Mouse (Mus musculus): ENCODE measurements at regions not wholly inside any gene's neighbourhood (a gene's known extent, or its start where the extent isn't known, plus 50 kb on each side); places are given as distances from the start of the nearest gene placed in this dataset.

DNA sequence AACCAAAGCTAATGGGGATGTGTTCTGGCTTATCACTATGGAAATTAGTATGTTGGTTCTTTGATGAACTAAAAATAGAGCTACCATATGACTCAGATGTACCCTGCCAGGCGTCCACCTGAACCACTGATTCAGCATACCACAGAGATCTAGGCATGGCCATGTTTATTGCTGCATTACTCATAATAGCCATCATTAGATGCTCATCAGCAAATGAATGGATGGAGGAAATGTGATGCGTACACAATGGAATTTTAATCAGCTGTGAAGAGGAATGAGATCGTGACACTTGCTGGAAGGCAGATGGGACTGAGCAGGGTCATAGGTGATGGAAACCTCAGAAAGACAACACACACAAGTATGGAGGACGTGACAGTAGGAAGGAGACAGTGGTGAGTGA, 78.7 kb upstream of the Magi3 start:
- Histone ChIP-seq H3K4me3 (ENCODE audit: low read depth, low read length) (no peak overlapping the region), H3K27ac (ENCODE audit: low read depth, low read length) (no peak overlapping the region), H3K4me2 (replicated peaks; ENCODE audit: low read depth) (no peak overlapping the region), H3K4me1 (replicated peaks; ENCODE audit: control insufficient read depth, insufficient read depth, low read length) (no peaks in the 10 kb centered on the region), H3K9me3 (ENCODE audit: control insufficient read depth) (no peaks in the 10 kb centered on the region), H3K27me3 (replicated peaks; ENCODE audit: control insufficient read depth, insufficient read depth, low read length) (no peaks in the 10 kb centered on the region), H3K36me3 (ENCODE audit: control insufficient read depth, insufficient read depth) (no peaks in the 10 kb centered on the region), H3K9ac (ENCODE audit: low read depth, low read length) (no peak overlapping the region)
- TF ChIP-seq CTCF (IDR thresholded peaks at IDR 0.05; ENCODE audit: low read depth): no peak
- 52% methylated on average over 4 of the region's 4 CpGs for WGBS
- ATAC-seq: no peak

DNA sequence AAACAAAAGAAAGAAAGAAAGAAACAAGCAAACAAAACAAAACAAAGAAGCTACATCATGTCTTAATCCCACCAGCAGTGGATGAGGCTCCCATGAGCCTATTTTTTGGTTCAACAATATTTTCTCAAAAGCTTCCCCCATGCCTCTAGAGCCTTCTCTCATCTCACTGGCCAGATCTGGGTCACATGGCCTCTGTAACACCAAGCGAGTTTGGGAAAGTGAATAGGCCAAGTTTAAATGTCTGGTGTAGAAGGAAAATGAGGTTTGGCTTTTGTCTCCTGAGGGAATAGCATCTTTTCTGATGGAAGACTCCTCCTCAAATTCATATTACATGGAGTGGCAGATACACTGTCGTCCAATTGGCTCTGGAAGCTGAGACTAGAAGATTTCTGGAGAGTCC, 78.2 kb upstream of the Magi3 start:
- WGBS: 91% methylated on average over 2 of the region's 2 CpGs
- TF ChIP-seq CTCF (IDR thresholded peaks at IDR 0.05; ENCODE audit: low read depth): no peak
- Histone ChIP-seq H3K27me3 (replicated peaks; ENCODE audit: control insufficient read depth, insufficient read depth, low read length) (no peaks in the 10 kb centered on the region), H3K9ac (ENCODE audit: low read depth, low read length) (no peak overlapping the region), H3K9me3 (ENCODE audit: control insufficient read depth) (no peaks in the 10 kb centered on the region), H3K4me1 (replicated peaks; ENCODE audit: control insufficient read depth, insufficient read depth, low read length) (no peaks in the 10 kb centered on the region), H3K36me3 (ENCODE audit: control insufficient read depth, insufficient read depth) (no peaks in the 10 kb centered on the region), H3K4me3 (ENCODE audit: low read depth, low read length) (no peak overlapping the region), H3K4me2 (replicated peaks; ENCODE audit: low read depth) (no peak overlapping the region), H3K27ac (ENCODE audit: low read depth, low read length) (no peak overlapping the region)
- no peak for ATAC-seq

DNA sequence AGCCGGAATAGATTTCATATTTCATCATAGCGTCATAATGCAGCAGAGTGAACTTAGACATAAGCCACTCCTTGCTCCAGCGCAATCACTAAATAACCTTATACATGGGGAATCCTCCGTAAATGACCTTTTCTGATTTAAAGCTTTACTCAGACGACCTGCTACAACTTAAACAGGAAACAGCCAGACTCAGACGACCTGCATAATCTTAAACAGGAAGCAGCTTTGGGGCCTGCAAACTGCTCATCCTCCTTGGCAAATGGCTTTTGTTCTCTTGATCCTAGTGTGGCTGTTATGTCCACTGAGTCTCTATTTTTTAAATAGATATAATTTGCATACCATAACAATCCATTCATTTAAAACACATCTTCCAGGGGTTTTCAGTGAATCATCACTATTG, 76.9 kb upstream of the Magi3 start:
- 29% methylated on average over 6 of the region's 6 CpGs for WGBS
- Histone ChIP-seq H3K4me2 (replicated peaks; ENCODE audit: low read depth) (no peak overlapping the region), H3K4me1 (replicated peaks; ENCODE audit: control insufficient read depth, insufficient read depth, low read length) (no peaks in the 10 kb centered on the region), H3K36me3 (ENCODE audit: control insufficient read depth, insufficient read depth) (no peaks in the 10 kb centered on the region), H3K4me3 (ENCODE audit: low read depth, low read length) (no peak overlapping the region), H3K27me3 (replicated peaks; ENCODE audit: control insufficient read depth, insufficient read depth, low read length) (no peaks in the 10 kb centered on the region), H3K9me3 (ENCODE audit: control insufficient read depth) (no peaks in the 10 kb centered on the region), H3K9ac (ENCODE audit: low read depth, low read length) (no peak overlapping the region), H3K27ac (ENCODE audit: low read depth, low read length) (no peak overlapping the region)
- peak; percentile 22; the same call in 1 of the 2 replicates for ATAC-seq
- no peak for TF ChIP-seq CTCF (IDR thresholded peaks at IDR 0.05; ENCODE audit: low read depth)

DNA sequence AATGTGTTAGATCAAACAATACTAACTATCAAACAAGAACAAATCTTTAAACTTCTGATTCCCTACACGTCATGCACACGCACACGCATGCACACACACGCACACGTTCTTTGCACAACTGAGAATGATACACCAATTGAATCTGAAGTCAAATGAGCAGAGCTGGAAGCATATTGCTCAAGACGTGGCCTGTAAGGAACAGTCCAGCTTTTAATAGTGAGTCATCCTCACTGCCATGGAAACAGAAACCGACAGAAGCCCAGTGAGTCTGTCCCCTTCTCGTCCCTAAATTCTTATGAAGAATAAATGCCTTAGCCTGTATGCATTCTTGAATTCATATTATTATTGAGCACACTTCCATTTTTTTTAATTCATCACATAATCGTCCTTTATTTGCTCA, 75.7 kb upstream of the Magi3 start:
- no peaks in the 10 kb centered on the region for H3K9me3 ChIP-seq (ENCODE audit: control insufficient read depth)
- H3K36me3 ChIP-seq (ENCODE audit: control insufficient read depth, insufficient read depth): no peaks in the 10 kb centered on the region
- no peak for TF ChIP-seq CTCF (IDR thresholded peaks at IDR 0.05; ENCODE audit: low read depth)
- H3K27ac ChIP-seq (ENCODE audit: low read depth, low read length): no peak overlapping the region
- no peak overlapping the region for H3K4me3 ChIP-seq (ENCODE audit: low read depth, low read length)
- no peak for ATAC-seq
- H3K4me1 ChIP-seq (replicated peaks; ENCODE audit: control insufficient read depth, insufficient read depth, low read length): no peaks in the 10 kb centered on the region
- H3K4me2 ChIP-seq (replicated peaks; ENCODE audit: low read depth): no peak overlapping the region
- H3K9ac ChIP-seq (ENCODE audit: low read depth, low read length): no peak overlapping the region
- H3K27me3 ChIP-seq (replicated peaks; ENCODE audit: control insufficient read depth, insufficient read depth, low read length): no peaks in the 10 kb centered on the region
- WGBS: 71% methylated on average over 9 of the region's 9 CpGs

DNA sequence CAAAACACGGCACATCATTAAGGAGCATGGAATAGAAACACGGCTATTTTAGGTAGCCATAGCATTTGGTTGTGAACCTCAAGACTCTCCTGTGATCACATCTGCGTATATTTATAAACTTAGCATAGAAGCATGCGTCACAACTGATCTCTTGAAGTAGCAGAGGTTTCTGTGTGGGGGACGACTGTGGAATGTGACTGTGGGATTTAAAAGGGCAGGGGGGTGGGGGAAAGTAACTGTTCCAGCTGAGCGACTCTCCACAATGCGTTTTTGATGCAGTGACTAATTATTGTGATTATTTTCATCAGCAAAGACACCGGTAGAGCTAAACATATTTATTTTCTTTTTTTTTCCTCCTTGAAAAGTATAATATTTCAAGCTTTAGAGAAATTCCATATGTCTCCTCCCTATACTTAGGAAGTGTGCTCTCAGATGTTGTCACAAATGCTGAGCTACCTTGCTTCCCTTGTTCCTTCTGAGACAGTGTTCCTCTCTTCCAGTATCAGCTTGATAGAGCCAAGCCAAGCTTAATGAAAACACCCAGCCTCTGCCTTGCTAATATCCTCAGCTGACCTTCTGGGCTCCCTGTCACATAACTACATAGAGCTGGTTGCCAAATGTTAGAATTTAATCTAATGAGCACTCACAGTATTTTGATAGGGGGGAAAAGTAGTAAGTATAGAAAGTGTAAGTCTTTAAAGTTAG, 75.0 kb upstream of the Magi3 start:
- H3K9me3 ChIP-seq (ENCODE audit: control insufficient read depth): no peaks in the 10 kb centered on the region
- H3K4me2 ChIP-seq (replicated peaks; ENCODE audit: low read depth): no peak overlapping the region
- H3K9ac ChIP-seq (ENCODE audit: low read depth, low read length): no peak overlapping the region
- no peak overlapping the region for H3K4me3 ChIP-seq (ENCODE audit: low read depth, low read length)
- H3K4me1 ChIP-seq (replicated peaks; ENCODE audit: control insufficient read depth, insufficient read depth, low read length): no peaks in the 10 kb centered on the region
- no peak for TF ChIP-seq CTCF (IDR thresholded peaks at IDR 0.05; ENCODE audit: low read depth)
- ATAC-seq: no peak
- WGBS: 64% methylated on average over 8 of the region's 8 CpGs
- H3K36me3 ChIP-seq (ENCODE audit: control insufficient read depth, insufficient read depth): no peaks in the 10 kb centered on the region
- no peak overlapping the region for H3K27ac ChIP-seq (ENCODE audit: low read depth, low read length)
- no peaks in the 10 kb centered on the region for H3K27me3 ChIP-seq (replicated peaks; ENCODE audit: control insufficient read depth, insufficient read depth, low read length)

DNA sequence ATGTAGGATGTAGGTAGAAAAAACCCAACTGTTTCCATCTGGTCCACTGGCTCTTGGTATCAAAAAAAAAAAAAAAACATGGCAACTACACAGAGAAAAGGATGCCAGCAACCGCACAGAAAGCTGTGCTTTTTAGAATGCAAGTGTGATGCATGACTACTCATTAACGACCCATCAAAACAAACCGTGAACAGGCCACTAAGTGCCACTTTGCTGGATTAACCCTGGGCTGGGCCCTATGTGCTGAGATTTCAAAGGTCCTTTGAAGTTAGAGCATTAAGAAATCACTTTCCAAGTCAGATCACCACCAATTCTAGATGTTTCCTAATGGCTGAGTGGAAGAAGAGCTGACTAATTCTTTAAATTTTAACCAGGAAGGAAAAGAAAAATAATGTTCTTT, 73.7 kb upstream of the Magi3 start:
- Histone ChIP-seq H3K4me1 (replicated peaks; ENCODE audit: control insufficient read depth, insufficient read depth, low read length) (no peaks in the 10 kb centered on the region), H3K27ac (ENCODE audit: low read depth, low read length) (no peak overlapping the region), H3K36me3 (ENCODE audit: control insufficient read depth, insufficient read depth) (no peaks in the 10 kb centered on the region), H3K27me3 (replicated peaks; ENCODE audit: control insufficient read depth, insufficient read depth, low read length) (no peaks in the 10 kb centered on the region), H3K4me2 (replicated peaks; ENCODE audit: low read depth) (no peak overlapping the region), H3K9ac (ENCODE audit: low read depth, low read length) (no peak overlapping the region), H3K4me3 (ENCODE audit: low read depth, low read length) (no peak overlapping the region), H3K9me3 (ENCODE audit: control insufficient read depth) (no peaks in the 10 kb centered on the region)
- no peak for TF ChIP-seq CTCF (IDR thresholded peaks at IDR 0.05; ENCODE audit: low read depth)
- 37% methylated on average over 3 of the region's 3 CpGs for WGBS
- ATAC-seq: peak; percentile 61; the same call in 1 of the 2 replicates
